Mouse (Mus musculus): ENCODE data around the gene Arv1.

Gene Arv1

DNA sequence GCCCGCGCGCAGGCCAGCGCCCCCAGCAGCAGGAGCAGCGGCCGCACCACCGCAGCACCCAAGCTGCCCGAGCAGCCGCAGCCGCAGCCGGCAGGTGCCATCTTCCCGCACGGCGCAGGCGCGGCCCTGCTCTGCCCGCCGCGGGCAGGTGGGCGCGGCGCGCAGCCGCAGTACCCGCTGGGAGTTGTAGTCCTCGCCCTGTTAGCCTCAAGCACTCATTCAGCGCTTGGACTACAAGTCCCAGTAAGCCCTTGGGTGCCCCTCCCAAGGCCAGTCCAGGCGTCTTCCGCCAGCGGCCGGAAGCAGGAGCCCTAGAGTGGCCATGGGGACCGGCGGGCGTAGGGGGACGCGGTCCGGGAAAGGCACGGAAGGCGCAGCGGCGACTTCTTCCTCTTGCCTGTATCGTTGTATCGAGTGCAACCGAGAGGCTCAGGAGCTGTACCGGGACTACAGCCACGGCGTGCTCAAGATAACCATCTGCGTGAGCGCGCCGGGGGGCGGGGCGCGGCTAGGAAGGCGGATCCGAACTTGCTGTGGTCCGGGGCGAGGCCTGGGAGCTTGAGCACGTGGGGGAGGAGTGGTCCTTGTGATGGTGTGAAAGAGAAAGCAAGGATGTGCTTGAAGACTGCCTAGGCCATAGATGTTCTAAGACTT is at the start of gene Arv1, which contains the start of gene Ttc13:
Arv1 (plus strand) TSS at position 278 of the 654 bp plus-strand sequence.
Ttc13 (minus strand) TSS at position 122 of the 654 bp plus-strand sequence.
- DNase-seq = peak; percentile 97

DNA sequence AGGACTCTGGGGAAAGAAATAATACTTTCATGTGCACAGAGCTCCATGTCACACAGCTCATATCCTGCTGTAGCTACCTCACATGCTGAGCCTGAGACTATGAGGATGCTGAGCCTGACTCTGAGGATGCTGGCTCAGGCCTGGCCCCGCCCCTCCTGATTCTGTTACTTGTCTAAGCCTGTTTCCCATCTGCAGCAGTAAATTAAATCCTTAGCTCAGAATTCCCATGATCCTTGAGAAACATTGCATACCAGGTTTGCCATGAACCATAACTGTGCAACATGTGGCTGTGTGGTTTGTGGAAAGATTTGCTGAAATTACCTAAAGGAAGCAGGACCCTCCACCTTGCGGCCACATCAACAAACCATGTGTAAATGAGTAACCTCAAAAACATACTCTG is 49.6 kb upstream of the Arv1 start:
- DNase-seq = no peak

DNA sequence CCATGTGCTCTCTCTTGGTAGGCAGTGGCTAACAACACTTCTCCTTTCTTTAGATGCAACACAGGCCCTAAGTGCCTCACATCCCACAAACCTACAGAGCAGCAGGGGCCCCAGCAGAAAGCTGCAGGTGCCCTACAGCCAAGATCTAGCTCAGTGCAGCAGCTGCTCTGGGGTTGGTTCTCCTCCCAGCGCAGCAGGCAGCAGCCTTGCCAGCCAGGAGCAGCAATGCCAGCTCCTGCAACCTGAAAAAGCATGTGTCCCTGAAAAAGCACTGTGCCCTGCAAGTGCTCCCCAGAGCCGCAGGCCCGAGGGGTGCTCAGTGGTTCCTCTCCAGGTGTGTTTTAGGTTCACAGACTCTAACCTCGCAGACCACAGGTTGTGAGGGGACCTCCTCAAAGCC is 45.3 kb upstream of the Arv1 start:
- peak; percentile 10 for DNase-seq

DNA sequence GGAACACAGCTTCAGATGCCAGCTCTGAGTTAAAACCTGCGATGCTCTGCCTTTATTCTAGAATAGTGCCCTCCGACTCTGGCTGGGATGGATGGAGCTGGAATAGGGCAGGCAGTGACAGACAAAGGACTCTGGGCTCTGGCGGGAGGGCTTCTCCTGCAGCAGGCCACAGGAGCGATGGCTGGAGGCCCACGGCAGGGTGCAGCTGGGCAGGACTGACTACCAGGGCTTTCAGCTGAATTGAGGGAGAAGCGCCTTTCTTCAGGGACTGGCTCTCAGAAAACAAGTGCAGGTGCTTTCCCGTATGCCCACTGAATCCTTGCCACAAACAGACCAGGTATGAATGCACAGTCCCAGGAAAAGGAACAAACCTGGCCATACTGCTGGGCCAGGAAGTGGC is 44.9 kb upstream of the Arv1 start:
- no peak for DNase-seq

DNA sequence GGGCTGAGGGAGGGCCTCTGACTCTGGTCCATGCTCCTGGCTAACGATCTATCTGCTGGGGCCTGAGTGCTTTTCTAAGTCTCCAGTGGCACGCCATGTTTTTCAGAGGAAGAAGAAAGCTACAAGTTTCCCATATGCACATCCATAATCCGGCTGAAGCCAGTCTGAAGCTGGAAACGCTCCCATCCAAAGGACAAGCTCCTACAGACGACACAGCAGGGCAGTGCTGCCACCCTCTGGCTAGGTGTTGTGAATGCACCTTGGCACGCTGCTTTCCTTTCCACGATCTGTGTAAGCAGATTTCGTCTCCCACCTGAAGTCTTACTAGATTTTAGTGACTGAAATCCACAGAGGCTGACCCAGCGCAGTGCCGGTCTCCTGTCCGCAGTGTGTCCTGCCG is 44.5 kb upstream of the Arv1 start:
- DNase-seq = peak; percentile 89

DNA sequence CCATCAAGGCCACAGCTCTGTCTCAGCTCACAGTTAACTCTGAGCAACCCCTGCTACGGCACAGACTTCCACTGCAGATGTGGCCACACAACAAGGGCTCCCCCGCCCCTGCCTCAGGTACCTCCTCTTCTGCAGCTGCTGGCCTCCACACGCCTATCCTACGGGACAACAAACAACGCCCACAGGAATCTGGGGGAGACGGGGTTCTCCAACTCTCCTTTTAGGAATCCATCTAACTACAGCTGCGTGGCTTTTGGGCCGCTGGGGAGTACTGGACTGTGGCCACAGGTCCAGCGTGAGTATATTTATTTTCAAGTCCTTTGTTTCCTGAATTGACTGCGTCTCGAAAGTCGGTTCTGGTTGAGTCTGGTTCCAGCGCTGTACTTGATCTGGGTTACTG is 43.7 kb upstream of the Arv1 start:
- DNase-seq = no peak

DNA sequence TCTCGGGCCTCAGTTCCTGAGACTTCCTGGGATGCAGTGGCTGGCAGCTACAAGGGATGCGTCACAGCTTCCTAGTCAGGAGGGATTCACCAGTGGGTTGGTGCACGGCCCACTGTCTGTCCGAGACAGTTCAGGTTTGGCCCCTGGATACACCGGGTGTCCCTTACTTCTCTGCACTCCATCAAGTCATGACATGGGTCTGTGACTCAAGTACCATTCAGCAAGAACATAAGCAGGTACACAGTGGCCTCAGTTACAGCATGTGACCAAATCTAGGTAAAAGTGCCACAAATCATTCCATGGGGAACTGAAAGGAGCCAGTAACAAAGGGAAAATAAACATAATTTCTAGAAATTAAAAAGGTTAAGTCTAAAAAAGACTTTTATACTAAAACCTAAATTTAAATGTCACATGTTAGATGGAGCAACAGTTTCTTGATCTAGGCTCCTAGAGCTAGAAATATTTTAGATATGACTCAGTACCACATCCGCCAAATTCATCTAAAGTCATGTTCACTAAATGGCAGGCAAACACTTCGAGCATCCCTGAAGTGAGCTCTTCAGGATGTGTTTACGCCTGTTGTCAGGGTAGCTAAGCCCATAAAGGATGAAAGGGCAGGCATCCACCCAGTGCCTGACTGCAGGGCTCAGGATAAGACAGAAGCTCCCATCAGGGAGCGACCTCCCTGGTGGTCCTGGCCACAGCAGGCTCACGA is 40.7 kb upstream of the Arv1 start:
- DNase-seq = no peak

DNA sequence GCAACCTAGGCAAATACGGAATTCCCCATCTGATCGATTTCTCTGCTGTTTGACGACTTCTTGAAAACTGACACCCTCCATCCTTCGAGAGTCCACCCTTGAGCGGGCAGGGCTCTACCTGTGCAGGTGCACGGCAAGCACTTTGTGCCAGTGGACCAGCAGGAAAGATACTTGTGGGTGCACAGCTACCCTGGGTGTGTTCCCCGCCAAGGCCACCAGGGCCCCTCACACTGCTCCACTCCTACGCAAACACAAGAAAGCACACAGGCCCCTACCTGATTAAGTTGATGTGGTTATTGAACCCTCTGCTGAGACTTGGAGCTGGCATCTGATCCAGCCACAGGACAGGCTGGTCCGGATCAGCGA is 40.2 kb upstream of the Arv1 start:
- no peak for DNase-seq

DNA sequence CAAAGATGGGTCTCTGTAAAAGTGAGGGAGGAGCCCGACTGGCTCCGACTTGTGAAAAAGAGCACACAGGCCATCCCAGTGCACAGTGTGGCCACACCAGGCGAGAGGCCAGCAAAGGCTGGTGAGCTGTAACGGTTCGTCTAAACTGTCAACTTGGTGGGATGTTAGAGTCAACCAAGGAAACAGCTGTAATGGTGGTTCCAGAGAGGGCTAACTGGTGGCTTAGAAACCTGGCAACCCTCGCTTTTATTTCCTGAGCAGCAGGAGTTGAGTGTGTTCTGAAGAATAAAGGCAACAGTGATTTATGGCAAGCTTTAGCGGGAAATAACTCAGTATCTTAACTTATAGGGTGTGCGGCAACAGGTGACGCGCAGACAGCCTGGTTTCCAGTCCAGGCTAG is 39.7 kb upstream of the Arv1 start:
- DNase-seq = no peak

DNA sequence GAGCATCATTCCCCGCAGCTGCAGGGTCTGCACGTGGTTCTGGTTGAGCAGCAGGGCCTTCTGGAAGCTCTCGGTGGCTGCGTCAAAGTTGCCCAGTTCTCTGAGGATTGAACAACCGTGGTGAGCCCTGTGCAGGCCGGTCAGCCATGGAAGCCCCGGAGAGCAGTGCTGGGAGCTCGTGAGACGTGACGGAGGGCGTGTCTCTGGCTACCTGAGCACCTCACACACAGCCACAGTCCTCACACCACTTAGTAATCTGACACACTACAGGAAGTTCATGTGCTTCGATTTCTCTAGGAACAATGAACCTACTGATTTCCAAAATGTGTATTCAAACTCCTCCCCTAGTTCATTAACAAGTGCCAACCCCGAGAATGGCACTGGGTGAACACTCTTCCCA is 33.0 kb upstream of the Arv1 start:
- DNase-seq = no peak

DNA sequence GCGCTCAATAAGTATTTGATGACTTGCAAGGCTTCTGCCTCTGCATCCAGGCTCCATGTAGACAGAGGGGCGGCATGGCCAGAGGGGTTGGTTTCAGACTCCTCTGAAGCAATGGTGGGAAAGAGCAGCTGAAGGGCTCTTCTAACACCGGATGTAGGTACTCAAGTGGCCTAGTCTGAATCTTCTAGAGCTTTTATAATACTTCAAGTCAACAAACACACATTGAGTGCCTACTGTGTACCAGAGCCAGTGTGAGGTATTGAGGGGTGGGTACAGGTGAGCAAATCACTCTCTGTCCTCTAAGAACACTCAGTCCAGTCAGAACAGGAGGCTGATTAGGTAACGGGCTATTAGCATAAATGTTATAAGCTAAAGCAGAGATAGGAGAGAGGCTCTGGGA is 30.2 kb upstream of the Arv1 start:
- DNase-seq = no peak

DNA sequence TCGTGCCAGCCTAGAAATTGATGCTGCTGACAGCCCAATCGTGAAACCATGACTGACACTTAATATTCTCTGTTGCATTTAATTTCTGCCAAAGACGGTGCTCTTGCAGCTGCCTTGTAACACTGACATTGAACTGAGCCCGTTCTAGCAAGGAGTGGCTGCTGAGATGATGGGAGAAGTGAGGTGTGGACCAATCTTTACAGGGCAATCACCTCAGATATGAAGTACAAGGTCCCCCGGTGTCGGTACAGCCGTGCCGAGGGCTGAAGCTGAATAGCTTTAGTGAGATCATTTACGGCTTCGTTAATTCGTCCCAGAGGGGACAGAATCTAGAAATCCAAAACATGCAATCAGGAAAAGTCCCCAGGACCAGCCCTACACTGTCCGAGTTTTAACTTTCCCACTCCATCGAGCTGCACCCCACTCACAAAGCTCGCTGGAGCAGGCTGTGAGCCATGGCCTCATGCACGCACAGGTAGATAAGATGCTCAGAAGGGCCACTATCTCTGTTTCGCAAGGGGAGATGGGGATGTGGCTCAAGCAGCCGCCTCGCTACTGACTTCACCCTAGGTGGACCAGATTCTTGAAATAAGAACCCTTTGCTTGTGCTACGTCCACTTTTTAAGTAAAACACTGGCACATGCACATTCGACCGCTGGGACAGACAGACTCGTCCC is 26.4 kb upstream of the Arv1 start:
- DNase-seq = no peak

DNA sequence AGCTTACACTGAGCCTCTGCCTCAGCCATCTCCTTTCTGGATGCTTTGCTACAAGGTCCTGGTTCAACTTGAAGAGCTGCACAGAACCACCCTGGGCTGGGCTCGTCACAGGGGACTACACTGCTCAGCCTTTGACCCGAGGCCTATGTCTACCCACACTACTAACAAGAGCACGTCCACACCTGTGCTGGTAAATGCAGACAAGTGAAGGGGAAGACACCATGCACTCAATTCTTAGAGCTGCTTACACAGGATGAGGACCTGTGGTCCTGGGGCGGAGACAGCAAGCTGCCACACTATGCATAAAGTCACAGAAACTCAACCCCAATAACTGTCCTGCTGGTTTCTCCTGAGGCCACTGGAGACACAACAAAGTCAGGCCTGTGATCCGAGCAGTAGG is 21.7 kb upstream of the Arv1 start:
- DNase-seq = no peak

DNA sequence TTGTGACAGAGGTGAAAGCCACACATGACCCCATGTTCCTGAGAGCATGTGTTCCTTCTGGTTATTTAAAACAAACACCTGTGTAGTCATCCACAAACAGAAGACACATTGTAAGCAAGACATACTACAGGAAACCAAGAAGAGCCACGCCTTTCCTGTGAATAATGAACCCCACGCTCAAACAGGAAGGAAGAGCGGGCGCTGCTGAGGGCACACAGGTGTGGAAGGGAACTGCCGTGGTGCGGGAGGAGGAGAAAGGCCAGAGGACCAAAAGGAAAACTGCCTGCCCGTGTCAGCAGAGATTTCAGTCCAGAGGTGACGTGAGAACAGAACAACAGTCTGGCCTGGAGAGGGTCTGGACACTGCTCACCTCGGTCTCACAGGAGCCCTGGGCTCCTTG is 20.9 kb upstream of the Arv1 start:
- DNase-seq = no peak

DNA sequence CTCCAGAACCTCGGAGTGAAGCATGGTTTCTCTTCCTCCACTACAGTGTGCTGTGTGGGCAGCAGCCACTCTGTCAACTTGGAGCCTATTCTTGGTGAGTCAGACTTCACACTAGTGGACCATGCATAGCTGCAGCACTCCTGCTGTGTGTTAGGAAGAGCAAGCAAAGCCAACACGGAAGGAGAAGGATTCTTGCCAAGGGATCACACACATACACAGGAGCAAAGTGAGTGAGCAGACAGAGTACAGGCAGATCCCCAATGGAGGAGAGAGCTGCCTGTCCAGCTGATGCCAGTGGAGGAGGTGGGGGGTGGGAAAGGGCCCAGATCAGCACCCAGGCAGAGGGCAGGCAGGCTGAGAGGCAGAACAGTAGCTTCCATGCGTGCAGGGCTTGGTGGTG is 19.8 kb upstream of the Arv1 start:
- peak; percentile 57 for DNase-seq

DNA sequence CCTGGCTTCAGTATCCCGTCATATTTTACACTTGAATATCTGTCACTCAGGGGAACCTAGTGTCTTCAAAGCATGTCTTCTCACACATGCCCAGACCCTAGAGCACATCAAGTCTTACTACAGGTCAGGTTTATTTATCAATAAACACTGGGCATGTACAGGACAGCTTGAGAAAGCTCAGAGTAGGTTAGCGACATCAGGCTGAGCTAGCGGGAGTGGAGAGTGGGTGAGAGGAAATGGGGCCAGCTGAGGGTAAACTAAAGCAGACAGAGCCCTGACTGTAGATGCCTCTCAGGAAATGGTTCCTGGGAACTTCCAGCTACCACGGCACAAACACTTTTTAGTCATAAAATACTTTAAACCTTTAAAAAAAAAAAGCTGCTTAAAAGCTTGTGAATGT is 18.4 kb upstream of the Arv1 start:
- DNase-seq = no peak

DNA sequence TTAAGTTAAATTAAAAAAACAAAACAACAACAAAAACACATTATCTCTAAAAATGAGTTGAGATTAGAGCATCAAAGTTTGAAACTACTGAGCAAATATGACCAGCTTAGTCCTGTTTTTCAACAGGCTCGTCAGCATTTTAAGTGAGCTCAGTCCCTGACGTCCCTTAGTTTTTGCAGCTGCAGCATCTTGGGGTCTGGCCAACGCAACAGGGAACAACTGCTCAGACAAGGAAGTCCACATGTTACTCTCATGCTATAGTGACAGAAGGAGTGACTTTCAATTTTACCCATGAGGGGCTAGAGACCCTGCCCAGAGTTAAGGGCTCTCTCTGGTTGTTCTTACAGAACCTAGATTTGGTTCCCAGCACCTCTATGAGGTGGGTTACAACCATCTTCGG is 17.6 kb upstream of the Arv1 start:
- DNase-seq = no peak

DNA sequence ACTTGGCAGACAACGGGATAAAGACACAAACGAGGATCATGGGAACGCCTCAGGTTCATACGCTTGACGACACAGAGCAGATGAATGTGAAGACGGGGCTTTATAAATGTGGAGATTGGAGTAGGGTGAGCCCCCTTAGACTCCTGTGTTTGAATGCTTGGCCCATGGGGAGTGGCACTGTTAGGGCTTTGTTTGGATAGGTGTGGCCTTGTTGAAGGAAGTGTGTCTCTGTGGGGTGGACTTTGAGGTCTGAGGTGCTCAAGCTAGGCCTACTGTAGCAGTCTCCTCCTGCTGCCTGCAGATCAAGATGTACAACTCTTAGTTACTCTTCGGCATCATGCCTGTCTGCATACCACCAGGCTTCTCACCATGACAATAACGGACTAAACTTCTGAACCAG is 16.1 kb upstream of the Arv1 start:
- no peak for DNase-seq

DNA sequence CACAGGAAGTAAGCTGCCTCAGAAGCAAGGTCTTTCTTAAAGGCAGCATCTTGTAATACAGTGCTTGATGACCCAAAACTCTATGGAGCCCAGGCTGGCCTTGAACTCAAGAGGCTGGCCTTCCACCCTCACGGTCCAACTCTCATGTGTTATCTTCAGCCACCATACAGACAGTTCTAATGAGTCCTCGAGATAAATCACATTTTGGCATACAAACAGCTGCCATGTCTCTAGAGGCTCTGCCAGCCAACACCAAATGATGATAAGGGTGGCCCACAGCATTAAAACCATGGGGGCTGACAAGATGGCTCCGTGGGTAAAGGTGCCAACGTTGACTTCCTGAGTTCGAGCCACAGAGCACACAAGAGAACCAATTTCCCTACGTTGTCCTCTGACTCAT is 8.7 kb upstream of the Arv1 start:
- no peak for DNase-seq

DNA sequence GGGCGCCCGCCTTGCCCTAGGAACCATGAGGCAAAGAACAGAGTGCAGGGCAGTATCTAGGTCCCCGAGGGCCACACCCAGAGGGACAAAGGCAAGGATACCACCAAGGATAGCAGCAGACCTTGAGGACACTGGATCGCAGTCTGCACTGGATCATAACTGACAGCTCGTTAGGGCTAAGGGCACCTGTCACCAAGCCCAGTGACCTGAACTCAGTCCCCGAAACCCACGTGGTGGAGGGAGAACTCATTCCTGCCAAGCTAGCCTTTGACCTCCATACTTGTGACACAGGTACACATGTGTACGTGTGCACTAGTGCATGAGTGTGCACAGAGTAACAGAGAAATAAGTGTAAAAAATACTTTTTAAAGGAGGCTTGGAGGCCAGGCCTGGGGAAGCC is 6.2 kb upstream of the Arv1 start:
- no peak for DNase-seq

DNA sequence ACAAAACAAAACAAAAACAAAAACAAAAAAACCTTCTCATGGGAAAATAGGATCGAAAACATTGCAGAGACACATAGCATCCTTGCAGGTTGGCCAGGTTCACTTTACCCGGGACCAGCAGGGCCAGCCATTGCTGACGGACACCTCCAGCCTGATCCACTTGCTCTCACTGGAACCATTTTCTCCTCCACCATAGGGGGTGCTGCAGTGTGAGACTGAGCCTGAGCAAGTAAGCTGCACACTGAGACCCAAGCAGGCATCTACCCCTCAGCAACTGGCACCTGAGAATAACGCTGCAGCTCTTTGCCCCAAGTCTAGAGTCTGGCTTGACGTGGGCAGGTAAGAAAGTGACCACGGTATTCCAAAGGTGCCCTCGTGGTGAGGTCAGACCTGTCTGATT is 1.8 kb upstream of the Arv1 start:
- DNase-seq = no peak

DNA sequence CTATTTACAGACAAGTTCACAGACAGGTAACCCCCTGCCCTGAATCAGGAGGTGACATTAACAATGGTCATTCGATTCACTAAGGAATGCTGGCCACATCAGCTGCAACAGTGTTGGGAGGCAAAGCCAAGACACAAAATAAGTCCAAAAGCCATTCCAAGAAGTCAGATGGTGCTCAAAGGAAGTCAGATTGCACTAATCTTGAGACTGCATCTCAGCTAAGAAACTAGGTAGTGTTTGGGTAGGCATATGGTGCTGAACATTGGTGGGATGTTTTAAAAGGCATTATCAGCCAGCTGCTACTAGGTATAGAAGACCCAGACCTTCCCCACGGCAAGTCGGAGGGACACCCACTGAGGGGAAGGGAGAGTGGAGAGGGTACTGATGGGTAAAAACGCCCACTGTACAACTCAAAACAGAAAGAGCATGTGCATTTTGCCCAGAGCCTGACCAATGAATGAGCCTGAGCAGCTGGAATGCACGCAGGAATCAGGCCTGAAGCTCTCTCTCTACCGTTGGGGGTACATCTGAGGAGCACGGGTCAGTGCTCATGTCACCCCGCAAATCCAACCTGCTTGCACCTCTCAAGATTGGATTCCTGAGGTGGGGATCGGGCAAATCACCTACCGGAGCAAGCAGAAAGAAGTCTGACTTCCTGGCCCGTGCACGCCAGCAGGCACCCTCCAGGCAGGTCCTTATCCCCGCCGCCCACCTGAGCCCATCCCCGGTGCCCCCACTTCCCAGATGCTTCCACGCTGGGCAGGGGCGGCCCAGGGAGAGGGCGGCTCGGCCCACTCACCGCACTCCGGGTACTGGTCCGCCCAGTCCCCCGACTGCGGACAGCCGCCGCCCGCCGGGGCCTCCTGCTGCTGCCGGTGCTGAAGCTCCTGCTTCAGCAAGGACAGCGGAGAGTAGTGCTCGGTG is 739 bp upstream of the Arv1 start:
- DNase-seq = no peak

DNA sequence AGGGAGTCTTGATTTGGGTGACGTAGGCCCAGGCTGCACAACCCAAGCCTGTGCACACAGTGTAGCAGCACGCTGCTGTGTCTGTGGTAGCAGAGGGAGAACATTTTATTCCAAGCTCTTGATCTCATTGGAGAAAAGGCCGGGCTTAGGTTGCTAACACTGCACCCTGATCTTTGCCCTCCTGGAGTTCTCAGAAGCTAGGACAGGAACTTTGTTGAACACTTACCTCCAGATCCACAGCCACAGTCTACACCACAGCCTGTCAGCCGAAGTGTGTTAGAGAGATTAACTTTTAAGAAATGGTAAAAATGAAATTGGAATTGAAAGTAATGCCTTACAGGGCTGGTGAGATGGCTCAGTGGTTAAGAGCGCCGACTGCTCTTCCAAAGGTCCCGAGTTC is 2.4 kb downstream of the Arv1 start:
- DNase-seq = no peak
